Mouse (Mus musculus) bone marrow, adult 2 months (tissue): ENCODE results near the gene Setd1b. TPM values are rescaled to one million over a fixed set of nuclear protein-coding genes. Genes with fewer than 3 reads are reported as not detected.

Experiments used
- H3K27ac ChIP-seq: fragments of 200-500 bp; 2 replicates; pipeline ENCODE4 v1.5.1; 2012; ENCODE audit warnings: low read depth, mild to moderate bottlenecking, control low read depth, inconsistent platforms, low read length; ENCODE audit not compliant: control insufficient read depth, poor library complexity, insufficient read depth
- H3K4me1 ChIP-seq: fragments of 200-500 bp; 2 replicates; pipeline ENCODE4 v1.6.1; 2011; ENCODE audit warnings: low read length; ENCODE audit not compliant: control insufficient read depth, insufficient read depth
- H3K4me3 ChIP-seq: fragments of 200-500 bp; replicated peaks from 2 replicates; pipeline ENCODE3; 2011; ENCODE audit warnings: mild to moderate bottlenecking, low read depth, low read length, control low read depth; ENCODE audit not compliant: control insufficient read depth
- CTCF ChIP-seq: fragments of 200-500 bp; IDR thresholded peaks from 2 replicates; pipeline ENCODE4 v1.5.1; 2011; ENCODE audit warnings: low read length, control low read depth; ENCODE audit not compliant: control insufficient read depth, insufficient read depth
- POLR2A ChIP-seq: fragments of 200-500 bp; IDR thresholded peaks from 2 replicates; pipeline ENCODE4 v1.6.1; 2011; ENCODE audit warnings: low read depth, mild to moderate bottlenecking, control low read depth, low read length, borderline replicate concordance; ENCODE audit not compliant: control insufficient read depth
- WGBS: fragments of 180-500 bp; shearing (Covaris S2); methylation state at CpG from one replicate; pipeline ENCODE4 v1.1.7; 2018; 5-methylcytosine and 5-hydroxymethylcytosine counted together
- polyA plus RNA-seq: library from polyadenylated mRNA; stranded (reverse); fragments of >200 nt; gene quantifications from 2 replicates; pipeline ENCODE4 v1.2.4, GENCODE M21; 2011; ENCODE audit warnings: low replicate concordance; ENCODE audit not compliant: missing spikeins, insufficient read depth, insufficient read length

The Setd1b gene
- polyA plus RNA-seq, 1 experiment = 34.2 TPM

- TF ChIP-seq POLR2A = no peak
- peak; percentile 89 for TF ChIP-seq CTCF
- no peak overlapping the region for H3K27ac ChIP-seq
- 49% methylated on average over 7 of the region's 7 CpGs for WGBS
- peaks cover 11% of the 10 kb centered on the region for H3K4me1 ChIP-seq
- no peak overlapping the region for H3K4me3 ChIP-seq
Observed at GRCm38 (mm10) chr5:123155425-123155824, 13.4 kb downstream of the Setd1b start.

GRCm38 (mm10) chr5:123156763-123157162 lies 14.8 kb downstream of the Setd1b start:
- Histone ChIP-seq H3K4me3 (no peak overlapping the region), H3K4me1 (peaks cover 8% of the 10 kb centered on the region; the same call in 1 of the 2 replicates), H3K27ac (no peak overlapping the region)
- TF ChIP-seq POLR2A (no peak), CTCF (peak; percentile 53)
- 90% methylated on average over 12 of the region's 12 CpGs for whole genome bisulfite sequencing

GRCm38 (mm10) chr5:123157972-123158371 lies 16.0 kb downstream of the Setd1b start:
- H3K4me1 ChIP-seq = peaks cover 2% of the 10 kb centered on the region; the same call in 1 of the 2 replicates
- WGBS = 76% methylated on average over 4 of the region's 4 CpGs

GRCm38 (mm10) chr5:123159446-123159845 lies 17.5 kb downstream of the Setd1b start:
- Histone ChIP-seq H3K4me3 (no peak overlapping the region), H3K4me1 (no peaks in the 10 kb centered on the region), H3K27ac (no peak overlapping the region)
- TF ChIP-seq CTCF = no peak
- no peak for TF ChIP-seq POLR2A
- WGBS = 93% methylated on average over 4 of the region's 4 CpGs

More at GRCm38 (mm10) chr5:123157972-123158371, 16.0 kb downstream of the Setd1b start:
- Histone ChIP-seq H3K27ac (no peak overlapping the region), H3K4me3 (no peak overlapping the region)
- TF ChIP-seq CTCF (no peak), POLR2A (no peak)

GRCm38 (mm10) chr5:123159866-123160265 lies 17.9 kb downstream of the Setd1b start:
- TF ChIP-seq CTCF = no peak
- TF ChIP-seq POLR2A = no peak
- Histone ChIP-seq H3K4me1 (no peaks in the 10 kb centered on the region), H3K4me3 (no peak overlapping the region), H3K27ac (no peak overlapping the region)
- 97% methylated on average over 15 of the region's 15 CpGs for WGBS

GRCm38 (mm10) chr5:123160341-123160740 lies 18.3 kb downstream of the Setd1b start:
- whole genome bisulfite sequencing = 95% methylated on average over 15 of the region's 15 CpGs

GRCm38 (mm10) chr5:123162942-123163341 lies 20.9 kb downstream of the Setd1b start:
- WGBS = 89% methylated on average over 9 of the region's 9 CpGs
- Histone ChIP-seq H3K27ac (no peak overlapping the region), H3K4me1 (no peaks in the 10 kb centered on the region), H3K4me3 (no peak overlapping the region)
- no peak for TF ChIP-seq POLR2A
- no peak for TF ChIP-seq CTCF

More at GRCm38 (mm10) chr5:123160341-123160740, 18.3 kb downstream of the Setd1b start:
- H3K27ac ChIP-seq = no peak overlapping the region
- TF ChIP-seq CTCF = no peak
- no peak for TF ChIP-seq POLR2A
- H3K4me3 ChIP-seq = no peak overlapping the region
- H3K4me1 ChIP-seq = no peaks in the 10 kb centered on the region

- H3K4me1 ChIP-seq = no peaks in the 10 kb centered on the region
- no peak overlapping the region for H3K27ac ChIP-seq
- TF ChIP-seq CTCF (no peak), POLR2A (no peak)
- H3K4me3 ChIP-seq = no peak overlapping the region
- 75% methylated on average over 10 of the region's 10 CpGs for WGBS
Observed at GRCm38 (mm10) chr5:123166437-123166836, 24.4 kb downstream of the Setd1b start.

GRCm38 (mm10) chr5:123167591-123167990 lies 25.6 kb downstream of the Setd1b start:
- H3K4me3 ChIP-seq = no peak overlapping the region
- no peaks in the 10 kb centered on the region for H3K4me1 ChIP-seq
- H3K27ac ChIP-seq = no peak overlapping the region
- 28% methylated on average over 5 of the region's 5 CpGs for WGBS
- TF ChIP-seq POLR2A = no peak
- TF ChIP-seq CTCF = no peak
